Comparison of ENCODE assay signal across 8 mouse cellular contexts in genomic region chrX:105079151-105079550, GRCm38 (mm10). TPM values are rescaled to one million over a fixed set of nuclear protein-coding genes. Genes with fewer than 3 reads are reported as not detected.
DNase-seq lines count a peak whose midpoint lies in the region; ATAC-seq lines count a peak whose summit lies in the region.

No protein-coding gene starts in this region.

- H3K9me3 ChIP-seq in limb, embryonic 12.5 days = no peaks in the 10 kb centered on the region
- H3K9me3 ChIP-seq in neural tube, embryonic 12.5 days = no peaks in the 10 kb centered on the region

- H3K9ac ChIP-seq in limb, embryonic 12.5 days (replicated peaks) = 0 out of 2 replicates have a peak overlapping the region, but pooled peaks have one; percentile 37
- H3K9ac ChIP-seq in neural tube, embryonic 12.5 days = 0 out of 2 replicates have a peak overlapping the region, but pooled peaks have one; percentile 10

- peak; percentile 45 for ATAC-seq in erythroblast, adult 5-6 weeks (replicated peaks; ENCODE audit: low FRiP score, poor library complexity, severe bottlenecking)
- ATAC-seq in limb, embryonic 12.5 days (ENCODE audit: insufficient number of reproducible peaks, insufficient read depth, low FRiP score, low TSS enrichment, low read depth) = peak; percentile 85
- peak; percentile 51 for ATAC-seq in neural tube, embryonic 12.5 days (ENCODE audit: low FRiP score, low read depth)

- peak overlapping the region; percentile 51 for H3K4me3 ChIP-seq in limb, embryonic 12.5 days (replicated peaks)
- peak overlapping the region; percentile 43 for H3K4me3 ChIP-seq in neural tube, embryonic 12.5 days

- intact Hi-C loops in gastrocnemius, postnatal 14 days (cut with DNase I; ENCODE audit: low total_unique reads) = no loop called here

- peaks cover 13% of the 10 kb centered on the region for H3K36me3 ChIP-seq in limb, embryonic 12.5 days
- H3K36me3 ChIP-seq in neural tube, embryonic 12.5 days = no peaks in the 10 kb centered on the region; the same call in 1 of the 2 replicates

- peaks cover 5% of the 10 kb centered on the region; the same call in 1 of the 2 replicates for H3K4me1 ChIP-seq in limb, embryonic 12.5 days (replicated peaks)
- H3K4me1 ChIP-seq in neural tube, embryonic 12.5 days = peaks cover 3% of the 10 kb centered on the region; the same call in 1 of the 2 replicates

- H3K4me2 ChIP-seq in limb, embryonic 12.5 days = peak overlapping the region; percentile 67
- peak overlapping the region; percentile 63 for H3K4me2 ChIP-seq in neural tube, embryonic 12.5 days (replicated peaks)

- H3K27me3 ChIP-seq in limb, embryonic 12.5 days = no peaks in the 10 kb centered on the region
- H3K27me3 ChIP-seq in neural tube, embryonic 12.5 days (replicated peaks) = no peaks in the 10 kb centered on the region

- 9% methylated on average over 12 of the region's 12 CpGs for WGBS in limb, embryonic 12.5 days
- 8% methylated on average over 12 of the region's 12 CpGs for WGBS in neural tube, embryonic 12.5 days

- no peak overlapping the region for H3K27ac ChIP-seq in limb, embryonic 12.5 days
- H3K27ac ChIP-seq in neural tube, embryonic 12.5 days = no peak overlapping the region

- peak; percentile 1 for DNase-seq in retina, adult 2 months (ENCODE audit: low read depth, low spot score)
- DNase-seq in retina, embryonic 14.5 days (ENCODE audit: low spot score) = no peak
- no peak for DNase-seq in adrenal gland, postnatal 10 days
- DNase-seq in layer of hippocampus, adult 9-10 months (ENCODE audit: low spot score) = no peak
- DNase-seq in gastrocnemius, postnatal 14 days = no peak

RNA-seq across cellular contexts. Expression of gene Pbdc1, which starts 0.4 kb away (rescaled TPM):
- 9.2 and 15.8 TPM in 2 replicates for total RNA-seq in erythroblast, adult 5-6 weeks (2015; ENCODE audit: low replicate concordance)
- total RNA-seq in erythroblast, adult 5-6 weeks (2017; ENCODE audit: low replicate concordance) = 5.2 and 7.2 TPM in 2 replicates
- 67.8 and 70.7 TPM in 2 replicates for polyA plus RNA-seq in limb, embryonic 12.5 days (2016; fragmentation: Nextera tagmentation; extraction: Ambion mirVana)
- 46.3 and 48.0 TPM in 2 replicates for polyA plus RNA-seq in neural tube, embryonic 12.5 days (2016; fragmentation: Nextera tagmentation; extraction: Ambion mirVana)
- 10 to 100 TPM; 14.3 to 16.9 TPM for total RNA-seq in adrenal gland, postnatal 10 days (2021)
- 1 to 10 TPM; 6.6 to 8.7 TPM for total RNA-seq in gastrocnemius, postnatal 14 days (2021)

RNA-seq across cellular contexts. Expression of gene Magee1, which starts 41.0 kb away (rescaled TPM):
- 0.19 TPM in 1 of 2 replicates, not detected in the other for total RNA-seq in erythroblast, adult 5-6 weeks (2015; ENCODE audit: low replicate concordance)
- total RNA-seq in erythroblast, adult 5-6 weeks (2017; ENCODE audit: low replicate concordance) = 0.70 TPM in 1 of 2 replicates, not detected in the other
- 29.3 and 29.5 TPM in 2 replicates for polyA plus RNA-seq in limb, embryonic 12.5 days (2016; fragmentation: Nextera tagmentation; extraction: Ambion mirVana)
- 96.8 and 103 TPM in 2 replicates for polyA plus RNA-seq in neural tube, embryonic 12.5 days (2016; fragmentation: Nextera tagmentation; extraction: Ambion mirVana)
- total RNA-seq in adrenal gland, postnatal 10 days (2021) = 10 to 100 TPM; 10.4 to 14.6 TPM
- 1 to 10 TPM; 2.4 to 3.6 TPM for total RNA-seq in gastrocnemius, postnatal 14 days (2021)
